Mouse (Mus musculus) embryonic facial prominence, embryonic 14.5 days (tissue): ENCODE measurements around the gene Ntm. TPM values are rescaled to one million over a fixed set of nuclear protein-coding genes. Genes with fewer than 3 reads are reported as not detected.

ENCODE experiments used
- ATAC-seq: fragments of 200-750 bp; cut with Nextera tagmentation; 2 replicates; pipeline ENCODE4 v1.8.0; 2017; ENCODE audit warnings: low read depth, moderate number of reproducible peaks, moderate TSS enrichment
- DNase-seq: peaks from one replicate; pipeline ENCODE4 v3.0.0-alpha.2; 2015; ENCODE audit warnings: low spot score
- H3K27ac ChIP-seq: fragments of 300-500 bp; sonication (generic); replicated peaks from 2 replicates; pipeline ENCODE4 v1.5.1; 2014; ENCODE audit warnings: low read depth, mild to moderate bottlenecking, low read length, moderate library complexity
- H3K27me3 ChIP-seq: fragments of 300-500 bp; sonication (generic); replicated peaks from 2 replicates; pipeline ENCODE4 v1.6.1; 2014; ENCODE audit warnings: low read length; ENCODE audit not compliant: control insufficient read depth, insufficient read depth
- H3K36me3 ChIP-seq: fragments of 300-500 bp; sonication (generic); 2 replicates; pipeline ENCODE4 v1.6.1; 2014; ENCODE audit warnings: low read length, mixed read lengths; ENCODE audit not compliant: control insufficient read depth, insufficient read depth
- H3K4me1 ChIP-seq: fragments of 300-500 bp; sonication (generic); 2 replicates; pipeline ENCODE4 v1.6.1; 2014; ENCODE audit warnings: antibody characterized with exemption, low read length; ENCODE audit not compliant: control insufficient read depth, insufficient read depth
- H3K4me2 ChIP-seq: fragments of 300-500 bp; sonication (generic); 2 replicates; pipeline ENCODE4 v1.6.1; 2014; ENCODE audit warnings: low read depth, mild to moderate bottlenecking, low read length, moderate library complexity, mixed read lengths
- H3K4me3 ChIP-seq: fragments of 300-500 bp; sonication (generic); 2 replicates; pipeline ENCODE4 v1.5.1; 2014; ENCODE audit warnings: low read depth, mild to moderate bottlenecking, low read length
- H3K9ac ChIP-seq: fragments of 300-500 bp; sonication (generic); 2 replicates; pipeline ENCODE4 v1.6.1; 2014; ENCODE audit warnings: low read depth, mild to moderate bottlenecking, low read length, moderate library complexity, mixed read lengths
- H3K9me3 ChIP-seq: fragments of 300-500 bp; sonication (generic); 2 replicates; pipeline ENCODE4 v1.6.1; 2016; ENCODE audit warnings: low read length; ENCODE audit not compliant: control insufficient read depth
- WGBS: fragments of 180-500 bp; shearing (Covaris S2); extraction: QIAGEN DNeasy Blood & Tissue Kit; methylation state at CpG from one replicate; pipeline ENCODE4 v1.1.7; 2014; 5-methylcytosine and 5-hydroxymethylcytosine counted together
- polyA plus RNA-seq: library from polyadenylated mRNA; unstranded; fragments of >200 nt; fragmentation: Nextera tagmentation; extraction: Ambion mirVana; gene quantifications from 2 replicates; pipeline ENCODE4 v1.2.1, GENCODE M21; 2014

The Ntm gene
- polyA plus RNA-seq, 1 experiment from 2014 or later = 28.2 TPM

GRCm38 (mm10) chr9:29661468-29662145, 301.3 kb downstream of the Ntm start:
- Histone ChIP-seq H3K4me2 (no peak overlapping the region), H3K36me3 (no peaks in the 10 kb centered on the region), H3K9ac (no peak overlapping the region), H3K9me3 (no peaks in the 10 kb centered on the region), H3K27me3 (no peaks in the 10 kb centered on the region), H3K27ac (no peak overlapping the region), H3K4me1 (no peaks in the 10 kb centered on the region), H3K4me3 (no peak overlapping the region)
- DNase-seq (no peak), ATAC-seq (peak; percentile 39; the same call in 1 of the 2 replicates)
- 14% methylated on average over 3 of the region's 3 CpGs for WGBS

GRCm38 (mm10) chr9:29660059-29660613, 302.8 kb downstream of the Ntm start:
- DNase-seq (no peak), ATAC-seq (no peak)
- WGBS = 61% methylated on average over 3 of the region's 3 CpGs
- Histone ChIP-seq H3K9ac (no peak overlapping the region), H3K4me1 (no peaks in the 10 kb centered on the region), H3K9me3 (no peaks in the 10 kb centered on the region), H3K4me3 (no peak overlapping the region), H3K27me3 (no peaks in the 10 kb centered on the region), H3K27ac (no peak overlapping the region), H3K36me3 (no peaks in the 10 kb centered on the region), H3K4me2 (no peak overlapping the region)

GRCm38 (mm10) chr9:29657761-29658465, 305.0 kb downstream of the Ntm start:
- Histone ChIP-seq H3K9me3 (no peaks in the 10 kb centered on the region), H3K9ac (no peak overlapping the region), H3K27me3 (no peaks in the 10 kb centered on the region), H3K4me1 (no peaks in the 10 kb centered on the region), H3K36me3 (no peaks in the 10 kb centered on the region), H3K4me2 (no peak overlapping the region), H3K27ac (no peak overlapping the region), H3K4me3 (no peak overlapping the region)
- DNase-seq = no peak
- no peak for ATAC-seq
- 75% methylated on average over 7 of the region's 7 CpGs for WGBS

- DNase-seq = no peak
- Histone ChIP-seq H3K9me3 (no peaks in the 10 kb centered on the region), H3K4me2 (no peak overlapping the region), H3K27me3 (no peaks in the 10 kb centered on the region), H3K4me1 (no peaks in the 10 kb centered on the region), H3K36me3 (no peaks in the 10 kb centered on the region), H3K9ac (no peak overlapping the region), H3K27ac (no peak overlapping the region), H3K4me3 (no peak overlapping the region)
- no peak for ATAC-seq
- WGBS = 16% methylated on average over 6 of the region's 6 CpGs
These were observed 308.1 kb downstream of the Ntm start for GRCm38 (mm10) chr9:29654885-29655284.

GRCm38 (mm10) chr9:29653678-29654235, 309.2 kb downstream of the Ntm start:
- DNase-seq (no peak), ATAC-seq (no peak)
- Histone ChIP-seq H3K36me3 (no peaks in the 10 kb centered on the region), H3K9me3 (no peaks in the 10 kb centered on the region), H3K4me3 (no peak overlapping the region), H3K27me3 (no peaks in the 10 kb centered on the region), H3K4me1 (no peaks in the 10 kb centered on the region), H3K9ac (no peak overlapping the region), H3K4me2 (no peak overlapping the region), H3K27ac (no peak overlapping the region)
- 56% methylated on average over 14 of the region's 14 CpGs for WGBS

- DNase-seq (no peak), ATAC-seq (no peak)
- Histone ChIP-seq H3K4me3 (no peak overlapping the region), H3K9ac (no peak overlapping the region), H3K4me2 (no peak overlapping the region), H3K4me1 (no peaks in the 10 kb centered on the region), H3K27ac (no peak overlapping the region), H3K27me3 (no peaks in the 10 kb centered on the region), H3K36me3 (no peaks in the 10 kb centered on the region), H3K9me3 (no peaks in the 10 kb centered on the region)
- WGBS = 72% methylated on average over 7 of the region's 7 CpGs
These were observed 310.1 kb downstream of the Ntm start for GRCm38 (mm10) chr9:29652854-29653253.

- Histone ChIP-seq H3K9ac (no peak overlapping the region), H3K4me1 (no peaks in the 10 kb centered on the region), H3K9me3 (no peaks in the 10 kb centered on the region), H3K27me3 (no peaks in the 10 kb centered on the region), H3K27ac (no peak overlapping the region), H3K4me3 (no peak overlapping the region), H3K36me3 (no peaks in the 10 kb centered on the region), H3K4me2 (no peak overlapping the region)
- ATAC-seq (no peak), DNase-seq (no peak)
- WGBS = 69% methylated on average over 5 of the region's 5 CpGs
These were observed 311.1 kb downstream of the Ntm start for GRCm38 (mm10) chr9:29651856-29652255.

- no peak overlapping the region for H3K4me2 ChIP-seq
- H3K36me3 ChIP-seq = no peaks in the 10 kb centered on the region
- no peak overlapping the region for H3K27ac ChIP-seq
- ATAC-seq = no peak
- no peak for DNase-seq
- H3K9me3 ChIP-seq = no peaks in the 10 kb centered on the region
- WGBS = 73% methylated on average over 4 of the region's 4 CpGs
- no peaks in the 10 kb centered on the region for H3K4me1 ChIP-seq
- no peak overlapping the region for H3K4me3 ChIP-seq
- H3K27me3 ChIP-seq = no peaks in the 10 kb centered on the region
- H3K9ac ChIP-seq = no peak overlapping the region
These were observed 311.7 kb downstream of the Ntm start for GRCm38 (mm10) chr9:29651226-29651625.
